Mouse (Mus musculus) testis, postnatal 14 days (tissue): ENCODE measurements around the gene A230050P20Rik.
"Not testable (repeated sequence)": the region's sequence is repeated elsewhere in the genome, so short reads cannot be mapped to it uniquely, and the experiment has no call there.

ENCODE experiments used
- DNase-seq: peaks from one replicate; pipeline ENCODE4 v3.0.0; 2021; ENCODE audit warnings: low spot score

A230050P20Rik gene

GRCm38 (mm10) chr9:20868448-20869001 is at the start of gene A230050P20Rik:
TSS of gene A230050P20Rik (plus strand) at chr9:20868642.
- no peak for DNase-seq

GRCm38 (mm10) chr9:20820001-20820400 is 48.4 kb upstream of the A230050P20Rik start:
- no peak for DNase-seq

GRCm38 (mm10) chr9:20822821-20823220 is 45.6 kb upstream of the A230050P20Rik start:
- no peak for DNase-seq

- DNase-seq: no peak
Measured at GRCm38 (mm10) chr9:20825781-20826180, 42.7 kb upstream of the A230050P20Rik start.

- DNase-seq: no peak
Measured at GRCm38 (mm10) chr9:20828127-20828526, 40.3 kb upstream of the A230050P20Rik start.

- DNase-seq: peak; percentile 90
Measured at GRCm38 (mm10) chr9:20830901-20831643, 37.4 kb upstream of the A230050P20Rik start.

GRCm38 (mm10) chr9:20834881-20835280 is 33.6 kb upstream of the A230050P20Rik start:
- no peak for DNase-seq

GRCm38 (mm10) chr9:20835431-20835954 is 32.9 kb upstream of the A230050P20Rik start:
- not testable (repeated sequence) for DNase-seq

GRCm38 (mm10) chr9:20837184-20837947 is 31.1 kb upstream of the A230050P20Rik start:
- no peak for DNase-seq

- DNase-seq: no peak
Measured at GRCm38 (mm10) chr9:20838931-20839330, 29.5 kb upstream of the A230050P20Rik start.

GRCm38 (mm10) chr9:20842211-20842610 is 26.2 kb upstream of the A230050P20Rik start:
- no peak for DNase-seq

GRCm38 (mm10) chr9:20842670-20843069 is 25.8 kb upstream of the A230050P20Rik start:
- no peak for DNase-seq

- DNase-seq: no peak
Measured at GRCm38 (mm10) chr9:20850179-20850578, 18.3 kb upstream of the A230050P20Rik start.

- DNase-seq: no peak
Measured at GRCm38 (mm10) chr9:20857131-20857530, 11.3 kb upstream of the A230050P20Rik start.

GRCm38 (mm10) chr9:20859926-20860325 is 8.5 kb upstream of the A230050P20Rik start:
- DNase-seq: no peak

GRCm38 (mm10) chr9:20861821-20862220 is 6.6 kb upstream of the A230050P20Rik start:
- DNase-seq: no peak

GRCm38 (mm10) chr9:20862225-20862624 is 6.2 kb upstream of the A230050P20Rik start:
- DNase-seq: no peak

- DNase-seq: peak; percentile 55
Measured at GRCm38 (mm10) chr9:20866879-20867278, 1.6 kb upstream of the A230050P20Rik start.

GRCm38 (mm10) chr9:20869246-20869645 is 804 bp downstream of the A230050P20Rik start:
- no peak for DNase-seq

GRCm38 (mm10) chr9:20870211-20871173 is 2.0 kb downstream of the A230050P20Rik start:
- no peak for DNase-seq

- no peak for DNase-seq
Measured at GRCm38 (mm10) chr9:20872991-20873390, 4.5 kb downstream of the A230050P20Rik start.
